Mouse (Mus musculus): ENCODE results near the gene AC131692.1.

AC131692.1 gene

DNA sequence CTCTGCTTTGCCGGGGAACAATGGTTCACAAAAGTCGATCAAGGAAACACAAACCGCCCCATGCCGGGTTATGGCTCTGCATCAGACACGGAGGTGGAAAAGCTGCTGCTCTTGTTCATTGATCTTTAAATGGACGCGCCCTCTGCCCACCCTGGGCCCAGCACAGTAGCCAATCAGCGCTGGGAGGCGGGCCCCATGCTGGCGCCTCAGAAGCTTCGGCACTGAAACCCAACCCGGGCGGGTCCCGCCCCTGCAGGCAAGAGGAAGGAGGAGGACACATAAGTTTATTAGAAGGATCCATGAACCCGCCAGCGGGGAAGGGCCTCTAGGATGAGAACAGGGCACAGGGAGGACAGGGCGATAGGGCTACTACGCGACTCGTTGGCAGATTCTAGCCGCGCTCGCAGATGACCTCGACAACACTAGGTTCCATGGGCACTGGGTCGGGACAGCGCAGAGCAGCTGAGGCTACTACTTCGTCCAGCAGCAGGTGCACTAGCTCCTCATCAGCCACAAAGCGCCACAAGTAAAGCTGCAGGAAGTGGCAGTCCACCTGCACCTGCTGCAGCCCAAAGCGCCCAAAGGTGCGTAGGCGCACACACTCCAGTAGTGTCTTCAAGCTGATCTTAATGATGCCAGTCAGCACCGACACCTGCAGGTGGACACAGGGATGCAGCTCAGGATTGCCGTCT is 26.3 kb upstream of the AC131692.1 start, which contains the start of gene Tm7sf2:
Gene Tm7sf2 (minus strand): TSS at position 650 of the 692 bp plus-strand sequence.
- DNase-seq (ENCODE audit: low read depth), result peak; percentile 91

DNA sequence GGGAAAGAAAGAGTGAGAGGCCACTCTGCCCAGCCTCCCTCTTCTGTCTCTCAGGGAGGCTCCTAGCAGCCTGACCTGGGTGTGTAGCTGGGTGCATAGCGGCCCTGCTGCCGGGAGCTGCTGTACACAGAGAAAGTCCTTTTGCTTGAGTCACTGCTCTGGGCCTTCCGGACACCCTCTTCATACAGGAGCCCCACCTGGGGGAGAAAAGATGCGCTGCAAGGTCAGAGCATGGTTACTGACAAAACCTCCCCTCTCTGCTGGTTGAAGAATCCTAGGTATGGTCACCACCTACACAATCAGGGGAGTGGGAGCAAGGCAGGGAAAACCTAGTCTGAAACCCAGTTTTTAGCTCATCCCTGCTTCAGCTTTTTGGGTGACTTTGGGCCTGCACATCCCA is 25.3 kb upstream of the AC131692.1 start:
- DNase-seq (ENCODE audit: low read depth), result no peak

DNA sequence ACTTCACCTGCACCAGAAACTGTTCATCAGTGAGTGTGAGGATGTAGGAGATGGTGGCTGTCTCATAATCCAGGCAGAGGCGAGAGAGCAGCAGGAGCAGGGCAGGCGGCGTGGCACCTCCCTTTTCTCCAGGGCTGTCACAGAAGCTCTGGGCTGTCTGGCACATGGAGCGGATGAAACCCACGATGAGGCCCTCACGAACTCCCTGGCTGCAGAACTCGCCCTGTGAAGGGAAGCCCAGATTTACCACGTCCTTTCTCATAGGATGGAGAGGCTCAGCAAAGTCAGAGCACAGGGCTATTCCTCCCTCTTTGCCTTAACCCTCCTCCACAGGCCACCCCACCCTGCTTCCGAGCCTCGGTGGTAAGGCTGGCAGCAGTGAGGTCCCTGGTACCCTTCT is 24.4 kb upstream of the AC131692.1 start:
- no peak for DNase-seq (ENCODE audit: low read depth)

DNA sequence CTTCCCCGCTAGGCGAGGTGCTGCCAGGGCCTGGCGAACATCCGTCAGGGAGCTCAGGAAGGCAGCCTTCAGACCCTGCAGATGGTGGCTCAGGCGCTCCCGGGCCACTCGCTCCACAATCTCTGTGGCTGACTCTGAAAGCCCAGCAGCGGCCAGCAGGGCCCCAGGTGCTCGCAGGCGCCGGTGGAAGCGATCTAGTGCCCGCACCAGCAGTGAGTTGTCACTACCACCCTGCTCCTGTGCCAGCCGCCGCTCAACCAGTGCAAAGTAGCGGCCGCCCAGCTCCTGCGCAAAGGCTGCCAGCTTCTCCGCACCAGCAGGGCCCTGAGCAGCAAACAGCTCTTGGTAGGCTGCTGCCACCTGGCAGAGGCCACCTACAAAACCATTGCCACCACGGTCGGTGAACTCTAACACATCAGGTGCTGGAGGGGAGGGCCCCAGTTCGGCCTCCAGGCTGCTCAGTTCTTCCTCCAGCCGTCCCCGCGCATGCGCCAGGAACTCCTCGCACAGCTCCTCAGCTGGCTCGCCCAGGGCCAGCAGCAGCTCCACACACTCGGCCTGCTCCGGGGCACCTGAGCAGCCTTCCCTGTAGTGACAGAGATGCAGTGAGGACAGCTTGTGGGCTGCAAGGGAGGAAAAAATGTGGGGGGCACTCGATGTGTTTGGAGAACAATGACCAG is 23.5 kb upstream of the AC131692.1 start:
- DNase-seq (ENCODE audit: low read depth), result peak; percentile 55

DNA sequence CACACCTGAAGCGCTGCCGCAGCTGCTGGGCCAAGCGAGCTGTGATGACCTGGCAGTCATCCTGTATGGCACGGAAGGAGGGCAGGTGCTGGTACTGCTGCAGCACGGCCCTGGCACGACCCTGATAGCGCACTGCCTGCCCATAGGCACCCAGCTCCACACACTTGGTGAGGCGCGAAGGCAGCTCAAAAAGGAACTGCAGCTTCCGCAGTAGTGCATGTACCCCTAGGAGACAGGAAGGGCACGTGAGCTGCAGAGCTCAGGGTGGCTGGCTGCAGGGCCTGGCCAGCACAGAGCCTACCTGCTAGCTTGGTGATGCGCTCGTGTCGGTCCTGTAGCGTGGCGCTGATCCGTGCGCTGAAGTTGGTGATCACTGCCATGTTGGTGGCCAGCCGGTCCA is 23.0 kb upstream of the AC131692.1 start:
- DNase-seq (ENCODE audit: low read depth), result no peak

DNA sequence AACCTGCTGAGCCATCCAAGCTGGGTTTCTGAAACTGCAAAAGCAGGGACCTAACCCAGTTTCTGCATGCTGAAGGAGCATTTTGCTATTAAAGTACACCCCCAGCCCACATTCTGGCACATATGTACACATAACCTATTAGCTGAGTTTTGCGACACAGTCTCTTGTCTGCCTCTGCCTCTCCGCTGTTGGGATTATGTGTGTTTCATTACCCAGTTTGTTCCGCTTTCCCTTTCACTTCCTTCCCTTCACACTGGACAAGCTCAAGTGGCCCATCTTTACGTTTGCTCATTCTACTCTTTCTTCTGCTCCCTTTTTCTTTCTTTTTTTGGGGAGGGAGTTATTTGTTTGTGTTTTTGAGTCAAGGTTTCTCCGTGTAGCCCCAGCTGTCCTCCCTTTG is 20.3 kb upstream of the AC131692.1 start:
- no peak for DNase-seq (ENCODE audit: low read depth)

DNA sequence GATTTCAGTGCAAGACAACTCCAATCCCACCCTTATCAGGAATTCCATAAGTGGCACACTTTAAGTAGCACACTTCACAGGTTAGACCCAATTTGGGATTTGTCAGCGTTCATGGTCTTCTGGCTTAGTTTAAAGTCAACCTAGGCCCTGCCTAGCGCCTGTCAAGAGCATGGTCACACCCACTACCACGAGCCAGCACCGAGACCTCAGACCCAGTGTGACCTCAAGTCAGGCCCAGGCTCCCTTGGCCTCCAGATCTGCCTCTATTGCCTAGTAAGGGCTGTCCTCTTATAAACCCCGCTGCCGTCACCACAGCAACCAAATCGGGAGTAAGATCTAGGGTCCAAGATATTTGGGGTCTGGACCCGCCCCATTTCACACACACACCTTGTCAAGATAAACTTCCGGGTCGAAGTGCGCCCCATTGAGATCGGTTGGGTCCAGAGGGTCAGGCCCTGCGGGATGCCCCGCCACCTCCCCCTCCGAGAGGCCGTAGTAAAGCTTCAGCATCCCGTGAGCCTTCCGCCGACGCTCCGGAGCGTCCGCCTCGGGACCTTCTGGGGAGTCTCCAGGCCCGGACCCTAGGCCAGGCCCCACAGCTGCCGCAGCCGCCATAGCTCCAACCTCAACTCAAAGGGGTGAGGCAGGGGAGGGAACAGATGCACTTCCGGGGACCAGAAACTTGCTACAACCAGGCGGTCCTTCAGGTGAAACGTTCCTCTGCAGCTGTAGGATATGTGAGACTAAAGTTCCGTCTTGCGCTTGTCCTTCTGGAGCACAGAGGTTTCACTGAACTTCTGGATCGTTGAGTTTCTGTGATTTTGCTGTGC is 17.4 kb upstream of the AC131692.1 start, which contains the start of gene Vps51:
Gene Vps51 (minus strand): TSS at position 668 of the 830 bp plus-strand sequence.
- DNase-seq (ENCODE audit: low read depth), result peak; percentile 94

DNA sequence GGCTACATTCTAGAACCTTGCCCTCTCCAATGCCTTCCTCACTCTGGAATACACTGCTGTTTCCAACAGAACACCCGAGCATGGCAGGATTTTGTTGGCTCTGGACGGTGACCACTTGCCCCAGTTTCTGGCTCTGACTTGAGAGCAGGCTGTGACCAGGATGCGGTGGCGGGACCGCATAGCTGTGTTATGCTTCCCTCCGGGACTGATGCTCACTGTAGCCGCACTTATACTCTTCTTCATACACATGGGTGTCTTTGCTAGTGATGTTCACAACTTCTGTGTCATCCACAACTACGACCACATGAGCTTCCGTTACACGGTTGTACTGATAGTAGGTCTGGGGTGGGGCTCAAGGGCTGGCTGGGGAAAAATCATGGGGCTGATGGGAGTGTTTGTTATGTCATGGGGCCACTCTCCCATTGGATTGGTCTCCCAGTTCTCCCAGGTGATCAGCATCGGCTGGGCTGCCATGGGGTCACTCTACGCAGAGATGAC is 14.2 kb upstream of the AC131692.1 start, which contains the start of gene Tmem262:
Gene Tmem262 (plus strand): TSS at position 51 of the 498 bp plus-strand sequence.
- DNase-seq (ENCODE audit: low read depth), result no peak

DNA sequence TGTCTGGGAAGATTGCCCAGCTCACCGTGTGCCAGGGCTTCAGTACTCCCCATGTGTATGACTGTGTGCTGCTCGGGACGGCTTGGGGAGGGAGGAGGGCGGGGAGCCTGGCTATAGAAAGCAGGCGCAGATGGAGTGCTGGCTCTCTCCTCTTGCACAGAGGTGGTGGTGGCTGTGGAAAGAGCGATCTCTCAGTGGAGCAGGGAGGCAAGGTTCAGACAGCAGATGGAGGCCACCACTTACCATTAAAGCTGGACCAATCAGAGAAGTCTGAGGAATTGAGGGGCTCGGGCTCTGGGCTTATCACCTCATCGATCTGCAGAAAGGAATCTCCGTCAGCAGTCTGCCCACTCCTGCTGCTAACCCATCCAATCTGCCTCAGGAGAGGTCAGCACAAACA is 12.1 kb upstream of the AC131692.1 start, which contains the start of gene Gm28374:
Gene Gm28374 (minus strand): TSS at position 101 of the 400 bp plus-strand sequence.
- no peak for DNase-seq (ENCODE audit: low read depth)

DNA sequence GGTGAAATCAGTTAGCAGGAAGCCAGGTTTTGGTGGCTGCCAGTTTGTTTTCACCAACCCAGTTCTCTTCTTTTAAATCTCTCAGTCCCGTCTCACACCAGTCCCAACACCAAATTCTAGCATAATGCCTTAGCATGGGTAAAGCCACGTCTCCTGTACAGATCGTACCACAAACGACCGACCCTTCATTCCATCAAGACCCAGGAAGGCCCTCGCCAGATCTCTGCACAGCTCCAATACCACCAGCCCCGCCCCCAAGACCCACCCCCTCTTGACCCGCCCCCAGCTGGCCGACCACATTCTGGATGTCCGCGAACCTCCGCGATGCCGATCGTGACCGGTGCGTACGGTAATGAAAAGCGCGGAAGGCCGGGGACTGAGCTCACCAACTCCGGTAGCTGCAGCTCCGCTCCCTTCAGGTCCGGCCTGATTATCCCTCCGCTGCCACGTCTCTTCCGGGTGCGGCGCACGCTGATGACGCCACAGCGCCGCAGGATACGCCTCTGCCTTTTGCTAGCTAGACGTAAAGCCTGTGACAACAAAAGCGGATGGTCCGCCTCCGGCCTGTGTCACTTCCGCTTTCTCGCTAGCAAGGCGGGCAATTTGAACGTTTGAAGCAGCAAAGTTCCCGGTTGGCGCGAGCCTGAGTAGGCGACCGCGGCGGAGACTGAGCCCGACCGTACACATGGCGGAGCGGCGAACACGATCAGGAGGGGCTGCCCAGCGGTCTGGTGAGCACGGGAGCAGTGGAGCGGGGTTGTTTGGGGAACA is 9.6 kb upstream of the AC131692.1 start, which contains the start of the genes Zfpl1 and Cdca5:
Gene Zfpl1 (minus strand): TSS at position 479 of the 771 bp plus-strand sequence.
Gene Cdca5 (plus strand): TSS at position 506 of the 771 bp plus-strand sequence.
- DNase-seq (ENCODE audit: low read depth), result peak; percentile 98

DNA sequence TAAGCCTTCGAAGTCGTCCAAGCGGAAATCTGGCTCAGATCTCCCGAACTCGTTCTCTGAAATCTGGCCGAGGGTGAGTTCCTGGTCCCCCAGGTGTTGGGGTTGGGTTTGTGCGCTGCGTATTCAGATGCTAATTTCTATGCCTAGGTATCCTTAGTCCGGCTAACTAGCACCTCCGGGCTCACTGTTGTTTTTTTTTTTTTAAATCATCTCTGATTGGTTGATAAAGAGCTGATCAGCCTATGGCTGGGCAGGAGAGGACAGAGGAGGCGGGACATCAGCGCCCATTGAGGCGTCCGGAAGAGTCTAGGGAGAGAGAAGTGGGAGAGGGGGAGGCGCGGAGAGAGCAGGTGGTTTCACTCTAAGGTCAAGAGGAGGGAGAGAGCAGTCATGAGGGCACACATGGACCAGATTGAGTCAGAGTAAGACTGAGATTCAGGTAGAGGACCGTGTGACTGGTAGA is 8.8 kb upstream of the AC131692.1 start:
- peak; percentile 84 for DNase-seq (ENCODE audit: low read depth)

DNA sequence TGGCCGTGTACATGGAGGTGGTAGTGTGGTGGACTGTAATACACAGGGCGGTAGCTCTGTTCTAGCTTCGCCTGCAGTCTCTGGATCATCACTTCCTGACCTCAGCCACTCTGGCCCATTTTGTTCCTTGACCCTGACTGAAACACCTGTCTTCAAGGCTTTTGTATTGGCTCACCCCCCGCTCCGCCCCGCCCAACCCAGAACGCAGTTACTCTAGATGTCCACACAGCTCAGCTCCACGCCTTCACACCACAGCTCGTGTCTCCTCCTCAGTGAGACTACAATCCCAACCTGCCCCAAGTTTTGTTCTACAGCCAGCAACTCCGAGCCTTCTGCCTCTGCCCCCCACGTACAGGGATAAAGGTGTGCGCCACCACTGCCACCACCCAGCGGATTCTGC is 5.4 kb upstream of the AC131692.1 start:
- no peak for DNase-seq (ENCODE audit: low read depth)

DNA sequence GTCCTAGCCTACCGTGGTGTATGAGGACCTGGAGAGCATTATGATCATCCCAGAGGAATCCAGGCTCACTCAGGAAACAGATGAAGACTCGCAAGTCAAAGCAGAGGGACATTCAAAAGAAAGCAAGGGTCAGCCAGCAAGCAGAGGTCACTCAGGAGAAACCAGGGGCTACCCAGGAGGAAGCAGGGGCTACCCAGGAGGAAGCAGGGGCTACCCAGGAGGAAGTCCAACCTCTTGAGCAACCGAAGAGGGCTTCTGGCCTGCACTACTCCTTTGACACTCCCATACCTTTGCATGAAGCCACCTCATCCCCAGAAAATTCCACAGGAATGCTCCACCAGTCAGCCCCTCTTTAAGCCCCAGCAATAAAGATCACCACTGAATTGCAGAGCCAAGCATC is 3.6 kb downstream of the AC131692.1 start:
- DNase-seq (ENCODE audit: low read depth), result no peak

DNA sequence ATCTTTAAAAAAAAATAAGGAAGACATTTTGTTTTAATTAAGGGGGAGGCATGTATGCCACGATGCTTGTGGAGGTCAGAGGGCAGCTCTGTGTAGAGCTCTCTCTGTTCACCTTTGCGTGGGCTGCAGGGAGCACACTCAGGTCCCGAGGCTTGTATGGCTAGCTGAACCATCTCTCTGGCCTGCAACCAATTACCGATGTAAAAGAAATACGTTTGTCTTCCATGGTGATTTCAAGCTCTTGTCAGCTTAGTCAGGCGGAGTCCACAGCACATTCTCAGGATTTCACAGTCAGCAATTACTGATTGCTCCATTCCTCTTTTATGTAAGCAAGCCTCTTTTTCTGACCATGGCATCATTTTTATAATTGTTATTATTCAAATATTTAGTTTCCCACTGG is 7.0 kb downstream of the AC131692.1 start:
- no peak for DNase-seq (ENCODE audit: low read depth)

DNA sequence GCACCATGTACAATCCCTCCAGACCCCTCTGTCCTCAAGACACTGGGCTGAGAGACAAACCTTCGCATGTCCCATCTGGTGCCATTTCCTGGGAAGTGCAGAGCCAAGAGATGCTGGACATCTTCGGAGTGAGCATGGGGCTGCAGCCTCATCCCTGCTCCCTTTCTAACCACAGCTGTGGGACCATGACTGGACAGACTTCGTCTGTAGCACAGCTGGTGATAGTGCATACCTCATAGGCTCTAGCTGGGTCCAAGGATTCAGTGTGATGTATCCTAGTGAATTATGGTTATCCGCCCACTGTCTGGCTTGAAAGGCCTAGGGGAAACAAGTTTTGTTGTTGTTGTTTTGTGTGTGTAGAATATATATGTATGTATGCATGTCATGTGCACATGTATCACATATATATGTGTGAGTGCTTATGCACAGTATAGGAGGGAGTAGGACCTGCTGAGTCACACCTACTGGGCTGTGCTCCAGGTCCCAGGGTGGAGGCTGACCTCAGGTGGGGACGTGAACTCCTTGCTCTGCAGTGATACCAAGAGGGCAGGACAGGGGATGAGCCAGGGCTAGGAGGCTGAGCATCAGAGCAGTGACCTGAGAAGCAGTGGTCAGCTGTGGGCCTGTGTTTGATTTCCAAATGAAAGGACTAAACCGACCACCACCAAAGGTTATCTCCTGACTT is 8.1 kb downstream of the AC131692.1 start:
- DNase-seq (ENCODE audit: low read depth), result no peak

DNA sequence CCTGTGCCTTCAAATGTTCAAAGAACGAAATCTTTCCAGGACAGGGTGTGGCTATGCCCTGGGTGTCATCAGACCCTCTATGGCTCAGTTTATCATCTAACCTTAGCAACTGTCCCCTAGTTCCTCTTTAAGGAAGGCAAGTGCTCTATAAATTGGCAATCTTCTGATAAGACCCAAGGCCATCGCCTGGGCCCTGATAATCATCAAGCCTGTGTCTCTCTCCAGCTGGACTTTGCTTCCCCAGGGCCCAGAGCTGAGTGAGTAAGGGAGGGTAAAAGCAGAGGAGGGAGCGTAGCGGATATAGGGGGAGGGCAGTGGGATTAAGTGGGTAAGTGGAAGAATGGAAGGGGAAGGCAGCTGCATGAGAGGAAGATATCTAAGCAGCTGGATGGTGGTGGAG is 10.3 kb downstream of the AC131692.1 start:
- DNase-seq (ENCODE audit: low read depth), result no peak

DNA sequence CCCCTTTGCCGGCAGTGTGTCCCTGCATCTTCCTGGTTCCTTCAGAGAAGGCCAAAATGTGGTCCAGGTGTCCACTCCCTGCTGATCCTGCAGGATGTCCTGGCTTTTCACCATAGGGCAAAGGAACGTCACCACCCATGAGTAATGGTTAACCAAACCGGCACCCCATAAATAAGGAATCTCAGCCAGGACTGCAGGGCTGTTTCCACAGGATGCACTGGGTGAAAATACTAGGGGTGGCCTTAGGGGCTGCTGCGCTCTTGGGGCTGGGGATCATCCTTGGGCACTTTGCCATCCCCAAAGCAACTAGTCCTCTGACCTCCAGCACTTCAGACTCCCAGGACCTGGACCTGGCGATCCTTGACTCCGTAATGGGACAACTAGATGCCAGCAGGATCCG is 11.4 kb downstream of the AC131692.1 start, which contains the start of gene Naaladl1:
Gene Naaladl1 (plus strand): TSS at position 197 of the 400 bp plus-strand sequence.
- DNase-seq (ENCODE audit: low read depth), result no peak

DNA sequence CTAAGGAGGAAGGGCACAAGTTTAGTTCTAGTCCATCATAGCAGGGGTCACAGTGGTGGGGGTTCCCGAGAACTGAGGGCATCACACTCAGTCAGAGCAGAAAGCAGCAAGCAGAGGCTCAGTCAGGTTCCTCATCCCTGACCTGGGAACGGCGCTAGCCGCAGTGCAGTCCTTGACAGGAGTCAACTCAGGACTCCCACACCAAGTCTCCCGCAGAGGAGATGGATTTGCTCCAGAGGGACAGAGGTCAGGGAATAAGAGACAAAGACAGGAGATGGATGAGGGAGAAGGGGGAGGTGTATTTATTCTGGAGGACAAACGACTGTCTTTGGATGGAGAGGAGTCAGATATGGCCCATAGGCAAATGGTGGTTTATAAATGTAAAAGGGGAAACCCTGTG is 18.9 kb downstream of the AC131692.1 start:
- no peak for DNase-seq (ENCODE audit: low read depth)

DNA sequence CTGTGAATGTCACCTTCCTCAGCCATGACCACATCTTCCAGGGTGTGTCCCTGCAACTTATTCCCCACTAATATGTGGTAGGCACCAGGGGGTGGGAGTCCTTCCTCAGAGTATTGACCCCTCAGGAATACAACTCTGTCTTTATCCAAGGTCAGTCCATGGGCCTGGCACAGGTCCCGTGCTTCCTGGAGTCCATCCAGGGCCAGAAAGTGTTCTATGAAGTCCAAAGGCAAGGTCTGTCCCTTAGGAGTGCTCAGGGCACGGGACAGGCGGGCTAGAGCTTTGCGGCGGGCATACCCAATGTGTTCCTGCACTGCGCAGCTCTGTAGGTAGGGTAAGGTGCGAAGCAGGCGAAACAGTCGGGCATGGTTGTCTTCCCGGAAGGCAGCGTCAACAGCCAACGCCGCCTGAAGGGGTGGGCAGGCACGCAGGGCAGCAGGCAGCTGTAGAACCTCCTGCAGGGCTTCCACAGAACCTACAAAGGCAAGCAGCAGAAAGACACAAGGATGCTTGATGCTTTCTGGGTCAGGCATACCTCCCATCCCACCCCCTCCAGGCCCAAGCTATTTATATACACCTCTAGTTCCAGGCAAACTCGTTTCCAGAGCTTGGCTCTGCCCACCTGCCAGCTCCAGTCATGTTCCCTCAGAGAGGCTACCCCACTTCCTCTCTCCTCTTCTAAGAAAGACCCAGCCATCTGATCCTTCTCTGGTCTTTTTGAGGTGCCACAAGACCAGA is 22.1 kb downstream of the AC131692.1 start:
- no peak for DNase-seq (ENCODE audit: low read depth)

All from naive thymus-derived CD4-positive, alpha-beta T cell, adult 2 months (primary cell).